Mouse (Mus musculus) mesoderm, embryonic 11.5 days (tissue): ENCODE measurements around the gene Cirbp.

Source experiments
- DNase-seq: peaks from one replicate; pipeline ENCODE4 v3.0.0-alpha.2; 2012; ENCODE audit warnings: low read depth, low spot score

The Cirbp gene

GRCm38 (mm10) chr10:80165392-80166128 is at the start of gene Cirbp:
Gene Cirbp, plus strand, starts transcription at chr10:80165985.
- DNase-seq = peak; percentile 69

DNA sequence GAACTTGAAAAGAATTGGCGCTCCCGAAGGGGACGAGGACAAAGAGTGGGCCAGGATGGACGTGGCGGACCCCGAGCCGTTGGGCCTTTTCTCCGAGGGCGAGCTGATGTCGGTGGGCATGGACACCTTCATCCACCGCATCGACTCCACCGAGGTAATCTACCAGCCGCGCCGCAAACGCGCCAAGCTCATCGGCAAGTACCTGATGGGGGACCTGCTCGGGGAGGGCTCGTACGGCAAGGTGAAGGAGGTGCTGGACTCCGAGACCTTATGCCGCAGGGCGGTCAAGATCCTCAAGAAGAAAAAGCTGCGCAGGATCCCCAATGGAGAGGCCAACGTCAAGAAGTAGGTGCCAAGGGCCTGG is 49.2 kb upstream of the Cirbp start:
- DNase-seq = no peak

GRCm38 (mm10) chr10:80116927-80117691 is 48.7 kb upstream of the Cirbp start:
- DNase-seq = no peak

DNA sequence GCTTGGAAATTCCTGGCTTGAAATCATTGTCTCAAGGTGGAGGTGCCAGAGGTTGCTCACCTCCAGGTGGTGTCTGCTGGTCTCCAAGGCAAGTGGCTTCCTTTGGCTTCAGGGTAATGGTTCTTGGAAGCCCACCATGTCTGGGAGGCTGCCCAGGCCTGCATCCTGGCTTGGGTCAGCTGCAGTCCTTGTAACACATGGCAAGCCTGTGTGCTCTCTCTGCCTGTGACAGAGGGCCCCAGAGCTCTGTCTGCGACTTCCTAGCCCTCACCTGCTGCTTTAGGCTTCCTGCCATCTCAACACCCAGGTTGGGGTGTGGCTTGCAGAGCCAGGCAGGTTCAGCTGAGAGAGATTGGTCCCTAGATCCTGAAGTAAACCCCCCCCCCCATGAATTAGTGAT is 48.0 kb upstream of the Cirbp start:
- DNase-seq = no peak

GRCm38 (mm10) chr10:80118552-80118951 is 47.2 kb upstream of the Cirbp start:
- DNase-seq = no peak

GRCm38 (mm10) chr10:80120146-80120545 is 45.6 kb upstream of the Cirbp start:
- DNase-seq = no peak

GRCm38 (mm10) chr10:80121639-80122038 is 44.1 kb upstream of the Cirbp start:
- DNase-seq = no peak

GRCm38 (mm10) chr10:80123932-80124562 is 41.7 kb upstream of the Cirbp start:
- DNase-seq = no peak

DNA sequence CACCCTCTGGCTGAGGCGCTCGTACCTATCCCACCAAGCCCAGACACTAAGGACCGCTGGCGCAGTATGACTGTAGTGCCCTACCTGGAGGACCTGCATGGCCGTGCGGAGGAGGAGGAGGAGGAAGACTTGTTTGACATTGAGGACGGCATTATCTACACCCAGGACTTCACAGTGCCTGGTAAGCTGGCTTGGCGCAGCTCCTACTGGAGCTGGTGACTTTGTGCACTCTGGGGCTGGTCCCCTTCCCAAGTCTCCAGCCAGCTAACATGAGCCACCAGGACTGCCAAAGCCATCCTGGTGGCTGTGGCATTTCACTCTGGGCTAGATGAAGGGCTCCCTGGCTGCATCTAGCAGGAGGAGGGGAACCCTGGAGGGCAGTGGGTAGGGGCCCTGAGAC is 37.9 kb upstream of the Cirbp start:
- DNase-seq = no peak

DNA sequence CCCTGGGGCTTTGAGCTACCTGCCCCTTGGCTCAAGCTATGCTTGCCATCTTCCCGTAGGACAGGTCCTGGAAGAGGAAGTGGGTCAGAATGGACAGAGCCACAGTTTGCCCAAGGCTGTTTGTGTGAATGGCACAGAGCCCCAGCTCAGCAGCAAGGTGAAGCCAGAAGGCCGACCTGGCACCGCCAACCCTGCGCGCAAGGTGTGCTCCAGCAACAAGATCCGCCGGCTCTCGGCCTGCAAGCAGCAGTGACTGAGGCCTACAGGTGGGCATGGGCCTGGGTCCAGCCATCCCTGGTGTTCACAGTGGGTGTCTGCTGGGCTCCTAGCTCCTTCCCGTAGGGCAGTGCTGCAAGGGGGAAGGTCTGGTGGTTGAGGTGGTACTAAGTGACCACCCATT is 35.9 kb upstream of the Cirbp start:
- no peak for DNase-seq

GRCm38 (mm10) chr10:80130403-80131031 is 35.3 kb upstream of the Cirbp start:
- DNase-seq = no peak

DNA sequence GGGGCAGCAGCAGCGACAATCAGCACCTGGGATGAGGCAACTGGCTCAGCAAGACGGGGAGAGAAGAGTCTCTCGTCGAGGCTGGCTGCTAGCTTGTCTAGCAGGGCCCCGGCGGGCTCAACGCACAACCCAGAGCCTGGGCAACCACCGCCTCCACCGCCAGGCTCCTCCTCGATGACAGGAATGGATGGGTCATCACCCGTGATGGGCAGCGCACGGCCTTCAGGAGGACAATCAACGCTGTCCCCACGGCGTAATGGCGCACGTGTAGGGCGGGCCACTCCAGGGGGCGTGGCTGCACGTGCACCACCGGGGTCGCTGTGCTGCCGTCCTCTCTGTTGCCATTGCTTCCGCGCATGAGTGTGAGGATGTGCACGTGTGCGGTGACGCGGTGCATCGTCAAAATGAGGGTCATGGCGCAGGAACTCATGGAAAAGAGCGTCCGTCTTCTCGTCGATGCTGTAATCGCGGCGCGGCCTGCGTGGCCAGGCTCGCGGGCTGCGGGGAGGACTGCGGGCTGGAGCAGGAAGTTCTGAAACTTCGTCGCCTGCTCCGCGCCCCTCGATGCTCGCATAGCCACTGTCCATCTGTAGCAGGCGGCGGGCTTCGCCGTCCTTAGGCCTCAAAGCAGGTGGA is 34.4 kb upstream of the Cirbp start:
- no peak for DNase-seq

DNA sequence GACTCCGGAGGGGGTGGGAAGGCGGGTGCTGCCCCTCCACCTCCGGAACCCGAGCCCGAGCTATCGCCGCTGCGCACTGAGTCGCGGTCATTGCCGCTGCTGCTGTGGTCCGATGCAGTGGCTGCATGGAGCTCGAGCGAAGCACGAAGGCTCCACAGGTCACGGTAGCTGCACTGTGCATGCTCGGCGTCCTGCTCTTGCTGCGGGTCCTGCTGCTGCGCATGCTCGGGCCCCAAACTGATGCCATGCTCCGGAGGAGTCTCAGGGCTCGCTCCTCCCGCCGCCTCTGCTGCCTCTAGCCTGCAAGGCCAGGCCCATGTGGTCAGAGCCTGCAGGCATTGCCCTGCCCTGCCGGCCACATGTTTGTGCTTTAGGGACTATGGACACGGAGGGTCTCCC is 33.8 kb upstream of the Cirbp start:
- no peak for DNase-seq

DNA sequence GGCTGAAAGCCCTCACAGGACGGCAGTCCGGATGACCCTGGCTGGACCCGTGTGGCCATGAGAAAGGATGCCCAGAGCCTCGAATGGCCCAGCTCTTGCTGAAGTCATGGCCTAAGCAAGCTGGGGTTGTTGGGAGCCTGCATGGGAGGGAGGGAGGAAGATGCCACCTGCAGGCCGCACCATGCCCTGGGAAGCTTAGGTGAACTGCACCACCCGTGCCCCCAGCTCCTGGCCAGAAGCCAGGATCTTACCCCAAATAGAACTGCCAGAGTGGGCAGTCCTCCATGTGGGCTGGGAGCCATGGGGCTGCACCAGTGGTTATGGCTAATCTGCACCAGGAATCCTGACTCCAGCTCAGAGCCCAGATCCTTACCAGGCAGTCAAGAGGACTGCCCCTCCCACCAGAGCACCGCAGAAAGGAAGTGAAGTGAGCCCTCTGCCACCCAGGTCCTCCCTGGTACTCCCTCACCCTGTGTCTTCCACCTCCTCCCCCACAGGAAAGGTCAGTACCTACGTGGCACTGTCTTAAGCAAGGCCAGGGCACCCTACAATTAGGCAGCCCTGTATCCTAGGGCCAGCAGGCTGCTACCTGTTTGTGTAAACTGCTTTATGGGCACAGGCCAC is 32.4 kb upstream of the Cirbp start:
- DNase-seq = no peak

DNA sequence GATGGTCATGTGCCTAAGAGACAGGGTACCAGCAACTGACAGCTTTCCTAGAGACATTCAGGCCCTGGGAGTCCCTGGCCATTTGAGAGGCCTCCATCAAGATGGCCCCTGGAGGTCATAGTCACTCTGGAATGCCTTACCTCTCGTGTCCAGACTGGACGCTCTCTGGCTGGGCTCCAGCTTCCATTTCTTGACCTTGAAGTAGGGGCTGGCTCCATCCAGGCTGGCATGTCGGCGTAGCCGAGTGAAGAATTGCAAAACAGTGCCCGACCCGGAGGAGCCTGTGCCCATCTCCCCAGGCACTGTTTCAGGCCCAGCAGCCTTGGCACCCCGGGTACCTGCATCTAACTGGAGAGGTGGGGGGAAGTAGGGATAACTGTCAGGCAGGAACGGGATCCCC is 31.4 kb upstream of the Cirbp start:
- no peak for DNase-seq

- DNase-seq = no peak
Observed at GRCm38 (mm10) chr10:80135161-80135560, 30.6 kb upstream of the Cirbp start.

- DNase-seq = no peak
Observed at GRCm38 (mm10) chr10:80135641-80136040, 30.1 kb upstream of the Cirbp start.

DNA sequence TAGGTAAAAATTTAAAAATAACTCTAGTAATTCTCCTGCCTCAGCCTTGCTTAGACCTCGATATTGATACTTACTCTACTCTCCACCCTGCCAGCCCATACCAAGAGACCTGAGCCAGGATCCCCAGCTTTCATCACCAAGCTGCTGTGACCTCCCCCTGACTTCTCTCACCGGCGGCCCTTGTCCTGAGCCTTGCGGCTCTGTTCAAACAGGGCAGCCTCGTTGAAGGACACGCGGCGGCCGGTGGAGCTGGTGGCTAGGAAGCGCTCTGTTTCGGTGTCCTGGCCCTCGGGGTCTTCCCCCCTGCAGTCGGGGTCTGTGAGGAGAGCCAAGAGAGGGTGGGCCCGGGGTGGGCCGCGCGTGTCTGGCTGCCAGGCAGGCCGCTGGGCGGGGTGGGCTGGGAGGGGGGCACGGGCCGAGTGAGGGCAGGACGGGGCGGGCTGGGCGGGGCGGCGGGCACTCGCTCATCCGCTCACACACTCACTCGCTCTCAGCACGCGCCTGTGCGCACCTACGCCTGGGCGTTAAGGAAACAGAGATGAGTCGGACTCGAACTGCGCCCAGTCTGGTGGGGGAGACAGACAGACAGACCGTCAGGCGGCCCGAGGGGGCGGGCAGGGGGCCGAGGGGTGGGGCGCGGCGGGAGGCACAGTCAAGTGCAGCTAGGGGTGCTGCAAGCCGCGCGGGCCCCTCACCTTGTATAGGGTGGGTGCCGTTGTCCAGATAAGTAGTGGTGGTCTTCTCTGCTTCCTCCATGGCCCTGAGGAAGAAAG is 29.4 kb upstream of the Cirbp start:
- no peak for DNase-seq

DNA sequence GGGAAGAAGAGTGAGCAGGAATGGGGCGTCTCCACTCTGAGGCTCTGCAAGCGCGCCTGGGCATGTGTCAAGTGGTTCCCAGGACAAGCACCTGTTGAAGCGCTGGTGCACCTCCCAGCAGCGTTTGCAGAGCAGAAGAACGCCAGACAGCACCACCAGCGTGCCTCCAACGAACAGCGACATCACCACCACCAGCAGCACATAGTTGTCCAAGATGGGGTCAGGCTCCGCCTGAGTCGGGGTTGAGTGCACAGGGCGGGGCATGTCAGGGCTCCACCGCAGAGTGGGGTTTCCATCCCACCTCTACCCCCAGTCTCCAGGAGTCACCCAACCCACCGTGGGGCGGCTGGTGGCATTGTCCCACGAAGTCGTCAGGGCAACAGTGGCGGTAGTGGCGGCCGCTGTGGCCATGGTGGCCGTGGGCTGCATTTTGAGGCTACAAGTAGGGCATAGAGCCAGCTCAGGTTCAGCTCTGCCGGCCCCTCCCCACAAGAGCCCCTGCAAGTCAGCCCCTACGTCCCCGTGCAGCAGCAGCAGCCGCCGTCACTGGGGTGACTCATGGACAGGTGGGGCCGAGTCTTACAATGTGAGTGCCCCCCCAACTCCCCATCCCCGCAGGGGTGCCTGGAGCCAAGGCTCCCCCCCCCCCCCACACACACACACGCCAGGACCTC is 28.7 kb upstream of the Cirbp start:
- no peak for DNase-seq
